Mouse (Mus musculus): ENCODE results near the gene Pam. TPM values are rescaled to one million over a fixed set of nuclear protein-coding genes. Genes with fewer than 3 reads are reported as not detected.

Gene Pam
- polyA plus RNA-seq, 1 experiment from 2014 or later, result 18.0 TPM

DNA sequence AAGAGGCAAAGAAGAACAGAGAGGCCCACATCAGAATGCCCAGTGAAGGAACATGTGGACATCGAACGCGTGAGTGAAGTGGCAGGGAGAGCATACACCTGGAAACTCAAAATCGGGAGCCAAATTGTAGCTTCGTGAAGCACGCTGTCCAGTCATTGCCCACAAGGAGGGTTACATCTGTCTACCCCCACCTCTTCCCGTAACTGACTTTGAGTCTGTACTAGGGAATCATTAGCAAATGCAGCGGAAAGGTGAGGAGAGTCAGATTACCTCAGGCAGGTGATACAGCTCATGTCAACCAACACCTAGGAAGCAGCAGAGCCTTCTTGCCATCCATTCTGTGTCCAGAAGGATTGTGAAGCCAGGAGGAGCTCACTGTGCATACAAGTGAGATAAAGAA lies 39.9 kb downstream of the Pam start:
- WGBS, result 88% methylated on average over 8 of the region's 8 CpGs
- Histone ChIP-seq H3K4me3 (ENCODE audit: low read depth, low read length) (no peak overlapping the region), H3K27me3 (ENCODE audit: control insufficient read depth, insufficient read depth, low read length) (no peaks in the 10 kb centered on the region), H3K4me1 (ENCODE audit: control insufficient read depth, insufficient read depth, low read length) (no peaks in the 10 kb centered on the region), H3K9ac (ENCODE audit: low read length) (no peak overlapping the region), H3K36me3 (ENCODE audit: control insufficient read depth, insufficient read depth, low read length) (no peaks in the 10 kb centered on the region), H3K9me3 (ENCODE audit: control insufficient read depth, low read length) (no peaks in the 10 kb centered on the region), H3K27ac (replicated peaks; ENCODE audit: low read depth, low read length) (no peak overlapping the region), H3K4me2 (ENCODE audit: low read depth, severe bottlenecking) (no peak overlapping the region)
- DNase-seq (ENCODE audit: low spot score) (no peak), ATAC-seq (ENCODE audit: insufficient number of reproducible peaks, low FRiP score, low TSS enrichment, low read depth) (no peak)

GRCm38 (mm10) chr1:98053994-98054393 lies 41.5 kb downstream of the Pam start:
- no peaks in the 10 kb centered on the region for H3K4me1 ChIP-seq (ENCODE audit: control insufficient read depth, insufficient read depth, low read length)
- H3K27me3 ChIP-seq (ENCODE audit: control insufficient read depth, insufficient read depth, low read length), result no peaks in the 10 kb centered on the region
- H3K4me2 ChIP-seq (ENCODE audit: low read depth, severe bottlenecking), result no peak overlapping the region
- H3K9me3 ChIP-seq (ENCODE audit: control insufficient read depth, low read length), result no peaks in the 10 kb centered on the region
- H3K27ac ChIP-seq (replicated peaks; ENCODE audit: low read depth, low read length), result no peak overlapping the region
- DNase-seq (ENCODE audit: low spot score) (no peak), ATAC-seq (ENCODE audit: insufficient number of reproducible peaks, low FRiP score, low TSS enrichment, low read depth) (no peak)
- no peak overlapping the region for H3K9ac ChIP-seq (ENCODE audit: low read length)
- H3K4me3 ChIP-seq (ENCODE audit: low read depth, low read length), result no peak overlapping the region
- WGBS, result 60% methylated on average over 3 of the region's 3 CpGs
- no peaks in the 10 kb centered on the region for H3K36me3 ChIP-seq (ENCODE audit: control insufficient read depth, insufficient read depth, low read length)

DNA sequence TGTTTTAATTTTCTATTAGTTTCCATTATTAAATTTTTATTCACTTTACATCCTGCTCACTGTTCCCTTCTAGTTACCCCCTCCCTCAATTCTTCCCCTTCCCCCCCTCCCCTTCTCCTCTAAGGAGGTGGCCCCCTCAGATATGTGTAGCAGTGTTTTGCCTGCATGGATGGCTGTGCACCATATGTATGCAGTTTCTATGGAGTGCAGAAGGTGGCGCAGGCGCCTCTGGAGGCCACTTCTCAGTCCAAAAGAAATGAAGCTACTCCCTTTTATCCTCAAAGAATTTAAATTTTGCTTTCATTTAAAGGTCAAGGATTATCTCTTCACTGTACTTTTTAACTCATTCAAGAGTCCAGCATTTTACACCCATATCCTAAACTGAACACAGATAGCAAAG lies 42.0 kb downstream of the Pam start:
- H3K27me3 ChIP-seq (ENCODE audit: control insufficient read depth, insufficient read depth, low read length), result no peaks in the 10 kb centered on the region
- H3K36me3 ChIP-seq (ENCODE audit: control insufficient read depth, insufficient read depth, low read length), result no peaks in the 10 kb centered on the region
- H3K4me3 ChIP-seq (ENCODE audit: low read depth, low read length), result no peak overlapping the region
- H3K4me2 ChIP-seq (ENCODE audit: low read depth, severe bottlenecking), result no peak overlapping the region
- H3K27ac ChIP-seq (replicated peaks; ENCODE audit: low read depth, low read length), result no peak overlapping the region
- H3K4me1 ChIP-seq (ENCODE audit: control insufficient read depth, insufficient read depth, low read length), result no peaks in the 10 kb centered on the region
- ATAC-seq (ENCODE audit: insufficient number of reproducible peaks, low FRiP score, low TSS enrichment, low read depth) (no peak), DNase-seq (ENCODE audit: low spot score) (no peak)
- WGBS, result 88% methylated on average over 2 of the region's 2 CpGs
- no peak overlapping the region for H3K9ac ChIP-seq (ENCODE audit: low read length)
- H3K9me3 ChIP-seq (ENCODE audit: control insufficient read depth, low read length), result no peaks in the 10 kb centered on the region

DNA sequence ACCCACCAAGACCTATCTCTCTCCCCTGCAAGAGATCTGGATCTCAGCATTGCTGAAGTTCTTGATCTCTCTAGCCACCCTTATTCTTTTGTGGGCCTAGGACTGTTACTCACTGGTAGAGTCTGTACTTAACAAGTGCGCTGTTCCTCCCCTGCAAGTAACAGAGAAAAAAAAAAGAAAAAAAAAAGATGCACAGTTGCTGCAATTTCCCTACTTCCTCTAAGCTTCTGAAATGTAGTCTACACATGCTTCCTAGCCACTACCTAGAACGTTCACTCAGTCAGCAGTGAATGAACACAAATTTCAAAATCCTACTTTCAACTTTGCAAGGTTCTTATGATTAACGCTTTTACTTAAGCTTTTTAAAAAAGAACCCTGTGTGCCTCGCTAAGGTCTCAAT lies 42.7 kb downstream of the Pam start:
- no peaks in the 10 kb centered on the region for H3K9me3 ChIP-seq (ENCODE audit: control insufficient read depth, low read length)
- no peak for DNase-seq (ENCODE audit: low spot score)
- no peak for ATAC-seq (ENCODE audit: insufficient number of reproducible peaks, low FRiP score, low TSS enrichment, low read depth)
- 0 out of 2 replicates have a peak, but pooled peaks cover 4% of the 10 kb centered on the region for H3K4me1 ChIP-seq (ENCODE audit: control insufficient read depth, insufficient read depth, low read length)
- no peak overlapping the region for H3K4me3 ChIP-seq (ENCODE audit: low read depth, low read length)
- WGBS, result 91% methylated on average over 4 of the region's 4 CpGs
- H3K36me3 ChIP-seq (ENCODE audit: control insufficient read depth, insufficient read depth, low read length), result no peaks in the 10 kb centered on the region
- no peak overlapping the region for H3K4me2 ChIP-seq (ENCODE audit: low read depth, severe bottlenecking)
- no peak overlapping the region for H3K9ac ChIP-seq (ENCODE audit: low read length)
- no peak overlapping the region for H3K27ac ChIP-seq (replicated peaks; ENCODE audit: low read depth, low read length)
- no peaks in the 10 kb centered on the region for H3K27me3 ChIP-seq (ENCODE audit: control insufficient read depth, insufficient read depth, low read length)

DNA sequence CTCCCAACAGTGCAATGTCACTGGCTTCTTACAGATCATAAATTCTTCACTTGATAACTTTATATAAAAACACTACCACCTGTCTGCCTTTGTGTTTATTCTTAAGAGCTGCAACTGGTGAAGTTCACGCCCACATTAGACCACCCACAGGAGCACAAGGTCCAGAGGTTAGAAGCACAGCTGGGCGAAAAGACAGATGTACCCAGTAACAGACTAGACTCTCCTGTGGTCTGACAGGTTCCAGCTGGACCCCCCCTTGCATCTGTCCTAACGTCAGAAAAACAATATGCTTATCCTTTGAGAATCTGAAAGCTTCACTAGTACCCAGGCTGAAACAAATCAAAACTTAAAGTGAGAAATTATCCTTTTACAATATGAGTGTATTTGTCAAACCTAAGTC lies 44.4 kb downstream of the Pam start:
- no peaks in the 10 kb centered on the region for H3K36me3 ChIP-seq (ENCODE audit: control insufficient read depth, insufficient read depth, low read length)
- DNase-seq (ENCODE audit: low spot score) (peak; percentile 32), ATAC-seq (ENCODE audit: insufficient number of reproducible peaks, low FRiP score, low TSS enrichment, low read depth) (no peak)
- no peaks in the 10 kb centered on the region for H3K27me3 ChIP-seq (ENCODE audit: control insufficient read depth, insufficient read depth, low read length)
- no peak overlapping the region for H3K27ac ChIP-seq (replicated peaks; ENCODE audit: low read depth, low read length)
- no peaks in the 10 kb centered on the region for H3K9me3 ChIP-seq (ENCODE audit: control insufficient read depth, low read length)
- H3K4me1 ChIP-seq (ENCODE audit: control insufficient read depth, insufficient read depth, low read length), result 0 out of 2 replicates have a peak, but pooled peaks cover 4% of the 10 kb centered on the region
- 43% methylated on average over 3 of the region's 3 CpGs for WGBS
- no peak overlapping the region for H3K9ac ChIP-seq (ENCODE audit: low read length)
- no peak overlapping the region for H3K4me3 ChIP-seq (ENCODE audit: low read depth, low read length)
- no peak overlapping the region for H3K4me2 ChIP-seq (ENCODE audit: low read depth, severe bottlenecking)

DNA sequence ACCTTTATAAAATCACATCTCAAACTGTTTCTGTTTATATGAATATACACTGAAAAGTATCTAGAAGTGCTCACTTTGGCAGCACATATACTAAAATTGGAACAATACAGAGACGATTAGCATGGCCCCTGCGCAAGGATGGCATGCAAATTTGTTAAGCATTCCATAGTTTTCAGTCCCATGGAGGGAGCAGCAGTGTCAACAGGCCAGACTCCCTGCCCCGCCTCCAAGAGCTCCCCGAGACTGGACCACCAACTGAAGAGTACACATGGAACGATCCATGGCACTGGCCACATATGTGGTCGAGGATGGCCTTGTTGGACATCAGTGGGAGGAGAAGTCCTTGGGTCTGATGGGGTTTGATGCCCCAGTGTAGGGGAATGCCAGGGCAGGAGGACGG lies 45.7 kb downstream of the Pam start:
- ATAC-seq (ENCODE audit: insufficient number of reproducible peaks, low FRiP score, low TSS enrichment, low read depth) (no peak), DNase-seq (ENCODE audit: low spot score) (no peak)
- WGBS, result 84% methylated on average over 7 of the region's 7 CpGs
- Histone ChIP-seq H3K9me3 (ENCODE audit: control insufficient read depth, low read length) (no peaks in the 10 kb centered on the region), H3K9ac (ENCODE audit: low read length) (no peak overlapping the region), H3K4me1 (ENCODE audit: control insufficient read depth, insufficient read depth, low read length) (0 out of 2 replicates have a peak, but pooled peaks cover 4% of the 10 kb centered on the region), H3K4me2 (ENCODE audit: low read depth, severe bottlenecking) (no peak overlapping the region), H3K27me3 (ENCODE audit: control insufficient read depth, insufficient read depth, low read length) (no peaks in the 10 kb centered on the region), H3K27ac (replicated peaks; ENCODE audit: low read depth, low read length) (no peak overlapping the region), H3K36me3 (ENCODE audit: control insufficient read depth, insufficient read depth, low read length) (no peaks in the 10 kb centered on the region), H3K4me3 (ENCODE audit: low read depth, low read length) (no peak overlapping the region)

- 27% methylated on average over 5 of the region's 5 CpGs for WGBS
- no peak overlapping the region for H3K9ac ChIP-seq (ENCODE audit: low read length)
- ATAC-seq (ENCODE audit: insufficient number of reproducible peaks, low FRiP score, low TSS enrichment, low read depth) (no peak), DNase-seq (ENCODE audit: low spot score) (no peak)
- no peaks in the 10 kb centered on the region for H3K9me3 ChIP-seq (ENCODE audit: control insufficient read depth, low read length)
- H3K27ac ChIP-seq (replicated peaks; ENCODE audit: low read depth, low read length), result no peak overlapping the region
- H3K36me3 ChIP-seq (ENCODE audit: control insufficient read depth, insufficient read depth, low read length), result no peaks in the 10 kb centered on the region
- H3K4me3 ChIP-seq (ENCODE audit: low read depth, low read length), result no peak overlapping the region
- no peak overlapping the region for H3K4me2 ChIP-seq (ENCODE audit: low read depth, severe bottlenecking)
- no peaks in the 10 kb centered on the region for H3K27me3 ChIP-seq (ENCODE audit: control insufficient read depth, insufficient read depth, low read length)
- H3K4me1 ChIP-seq (ENCODE audit: control insufficient read depth, insufficient read depth, low read length), result 0 out of 2 replicates have a peak, but pooled peaks cover 4% of the 10 kb centered on the region
Observed at GRCm38 (mm10) chr1:98048218-98048801, 47.1 kb downstream of the Pam start.

DNA sequence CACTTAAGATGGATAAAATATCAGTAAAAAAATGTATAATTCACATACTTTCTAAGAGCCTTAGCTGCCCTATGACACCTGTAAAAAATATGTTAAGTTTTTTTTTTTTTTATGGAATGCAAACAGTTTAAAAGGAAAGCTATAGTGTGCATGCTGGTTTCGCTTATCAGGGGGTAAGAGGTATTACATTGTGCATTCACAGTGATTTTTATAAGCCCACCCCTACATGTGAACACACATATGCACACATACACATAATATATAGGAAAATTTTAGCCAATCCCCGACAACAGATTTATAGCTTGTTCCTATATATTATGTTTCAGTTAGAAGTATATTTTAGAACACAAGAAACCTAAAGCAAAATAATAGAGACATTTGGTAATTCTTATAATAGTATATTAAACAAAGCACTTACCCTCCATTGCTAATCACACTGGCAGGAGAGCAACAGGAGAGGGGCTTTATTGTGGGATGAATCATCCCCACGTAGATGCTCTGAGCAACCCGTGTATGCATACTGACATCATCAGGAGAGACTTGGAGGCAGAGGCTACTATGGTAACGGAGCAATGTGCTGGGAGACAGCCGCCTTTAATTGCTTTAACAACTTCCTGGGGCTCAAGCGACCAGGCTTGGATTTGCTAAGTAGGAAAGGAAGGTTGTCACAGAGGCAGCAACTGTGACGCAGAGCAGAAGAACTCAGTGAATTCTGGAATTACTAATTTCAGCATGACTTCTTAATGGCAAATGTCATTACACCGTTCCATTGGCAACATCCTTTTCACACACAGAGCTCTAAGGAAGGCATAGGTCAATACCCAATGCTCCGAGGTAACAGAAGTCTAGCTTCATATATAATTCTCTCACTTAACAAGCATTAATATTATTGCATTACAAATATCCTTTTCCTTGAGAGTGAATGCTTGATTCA lies 47.9 kb downstream of the Pam start:
- Histone ChIP-seq H3K4me3 (ENCODE audit: low read depth, low read length) (no peak overlapping the region), H3K9ac (ENCODE audit: low read length) (no peak overlapping the region), H3K27ac (replicated peaks; ENCODE audit: low read depth, low read length) (no peak overlapping the region), H3K36me3 (ENCODE audit: control insufficient read depth, insufficient read depth, low read length) (no peaks in the 10 kb centered on the region), H3K27me3 (ENCODE audit: control insufficient read depth, insufficient read depth, low read length) (no peaks in the 10 kb centered on the region), H3K4me2 (ENCODE audit: low read depth, severe bottlenecking) (no peak overlapping the region), H3K9me3 (ENCODE audit: control insufficient read depth, low read length) (no peaks in the 10 kb centered on the region), H3K4me1 (ENCODE audit: control insufficient read depth, insufficient read depth, low read length) (0 out of 2 replicates have a peak, but pooled peaks cover 4% of the 10 kb centered on the region)
- WGBS, result 20% methylated on average over 10 of the region's 10 CpGs
- peak; percentile 59 for ATAC-seq (ENCODE audit: insufficient number of reproducible peaks, low FRiP score, low TSS enrichment, low read depth)
- peak; percentile 52 for DNase-seq (ENCODE audit: low spot score)
